Mouse (Mus musculus) ovary, adult 18-20 months (tissue): Measurements from ENCODE around the gene Rab8b.

ENCODE experiments used
- DNase-seq: peaks from one replicate; pipeline ENCODE4 v3.0.0; 2022; ENCODE audit warnings: low spot score, mixed read lengths

Gene Rab8b

DNA sequence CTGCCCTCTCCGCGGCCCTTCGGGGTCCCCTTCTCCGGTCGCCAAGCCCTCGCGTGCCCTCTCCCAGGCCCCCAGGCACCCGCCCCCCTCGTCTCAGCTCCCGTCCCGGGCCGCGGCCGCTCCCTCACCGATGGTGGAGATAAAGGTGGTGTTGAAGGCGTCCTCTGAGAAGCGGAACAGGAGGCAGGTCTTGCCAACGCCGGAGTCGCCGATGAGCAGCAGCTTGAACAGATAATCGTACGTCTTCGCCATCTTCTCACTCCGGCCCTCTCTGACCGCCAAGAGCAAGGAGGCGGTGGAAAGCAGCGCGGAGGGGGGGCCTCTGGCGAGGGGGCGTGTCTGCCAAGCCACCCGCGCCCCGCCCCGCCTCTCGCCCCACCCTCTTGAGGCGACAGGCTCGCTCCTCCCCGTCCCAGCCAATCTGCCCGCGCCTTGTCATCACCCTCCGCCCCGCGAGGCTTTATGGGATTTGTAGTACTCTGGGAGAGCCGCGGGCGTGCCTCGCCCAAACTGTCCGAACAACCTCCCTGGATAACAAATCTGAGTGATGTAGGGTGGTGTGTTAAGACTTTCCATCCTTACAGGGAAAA lies at the start of gene Rab8b:
Gene Rab8b, minus strand, starts transcription at position 306 of the 590 bp plus-strand sequence.
- peak; percentile 94 for DNase-seq

DNA sequence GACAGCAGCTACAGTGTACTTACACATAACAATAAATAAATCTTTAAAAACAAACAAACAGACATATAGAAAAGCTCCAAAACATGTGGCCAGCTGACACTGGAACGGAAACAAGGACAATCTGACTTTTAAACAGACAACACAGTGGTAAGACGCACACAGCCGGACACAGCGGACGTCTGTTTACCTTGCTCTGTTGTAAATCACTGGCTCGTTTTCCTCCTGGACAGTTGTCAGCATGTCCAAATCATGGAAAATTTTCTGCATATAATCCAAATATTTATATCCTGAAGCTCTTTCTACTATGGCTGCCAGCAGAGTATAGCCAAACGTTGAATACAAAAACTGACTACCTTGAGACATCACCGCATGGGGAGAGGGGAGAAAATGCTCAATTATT lies 48.0 kb upstream of the Rab8b start:
- no peak for DNase-seq

DNA sequence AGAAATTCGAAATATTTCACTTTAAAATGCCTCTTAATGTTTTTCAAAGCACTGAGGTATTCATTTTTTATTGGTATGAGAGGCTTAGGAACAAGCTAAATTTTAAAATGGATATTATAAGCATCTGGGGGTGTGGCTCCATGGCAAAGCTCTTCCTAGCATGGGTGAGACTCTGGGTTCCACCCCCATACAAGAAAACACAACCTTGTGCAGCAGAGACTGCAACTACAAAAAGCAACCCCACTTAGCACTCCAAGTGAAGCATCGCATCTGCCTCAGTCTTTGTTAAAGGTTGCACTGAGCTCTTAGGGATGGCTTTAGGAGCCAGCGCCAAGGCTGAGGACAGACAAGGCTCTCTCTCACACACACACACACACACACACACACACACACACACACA lies 42.0 kb upstream of the Rab8b start:
- no peak for DNase-seq

DNA sequence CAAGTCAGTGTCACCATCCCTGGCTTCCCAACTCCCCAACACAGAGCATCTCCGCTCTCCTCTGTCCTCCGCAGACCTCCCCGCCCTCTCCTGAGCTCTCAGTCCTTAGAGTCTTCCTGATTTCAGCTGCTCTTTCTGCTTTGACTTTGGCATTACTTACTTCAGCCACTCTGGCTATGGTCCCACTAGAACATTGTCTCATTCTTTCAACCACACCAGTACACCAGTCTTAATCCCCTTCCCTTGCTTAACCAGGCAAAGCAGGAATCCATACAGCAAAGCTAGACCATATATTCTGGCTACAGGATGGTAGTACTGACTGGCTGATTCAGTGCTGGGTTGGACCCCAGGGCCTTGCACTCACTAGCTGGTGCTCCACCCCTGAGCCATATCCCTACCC lies 38.0 kb upstream of the Rab8b start:
- no peak for DNase-seq

DNA sequence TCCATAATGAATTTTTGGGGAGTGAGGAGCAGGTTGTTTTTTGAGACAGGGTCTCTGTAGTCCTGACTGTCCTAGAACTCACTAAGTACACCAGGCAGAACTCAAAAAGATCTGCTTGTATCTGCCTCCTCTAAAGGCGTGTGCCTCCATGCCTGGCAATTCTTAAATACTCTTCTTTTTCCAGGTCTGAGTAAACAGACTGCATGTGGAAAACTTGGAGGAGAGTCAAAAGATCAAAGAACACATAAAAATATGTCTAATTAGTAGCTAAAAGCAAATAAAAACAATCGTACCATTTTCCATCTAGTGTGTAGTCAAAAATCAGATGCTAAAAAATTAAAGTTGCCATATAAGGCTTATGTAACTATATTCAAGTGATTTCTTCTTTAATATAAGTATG lies 33.4 kb upstream of the Rab8b start:
- DNase-seq, result no peak

DNA sequence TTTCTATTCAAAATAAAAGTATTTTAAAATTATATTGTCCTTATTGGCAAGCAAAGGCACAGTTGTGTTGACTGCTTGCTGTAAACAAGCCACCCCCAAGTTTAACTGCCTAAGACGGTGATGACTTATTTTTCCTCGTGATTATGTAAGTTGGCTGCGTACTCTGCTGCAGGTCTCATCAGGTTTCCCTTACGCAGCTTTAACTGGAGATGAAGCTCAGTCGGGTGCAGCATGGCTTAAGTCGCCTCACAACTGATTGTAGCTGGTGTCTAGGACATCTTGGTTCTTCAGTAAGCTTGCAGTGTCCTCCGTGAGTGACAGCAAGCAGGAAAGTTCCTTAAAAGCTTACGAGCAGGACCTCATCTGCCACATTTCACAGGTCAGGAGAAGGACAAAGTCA lies 32.8 kb upstream of the Rab8b start:
- DNase-seq, result no peak

DNA sequence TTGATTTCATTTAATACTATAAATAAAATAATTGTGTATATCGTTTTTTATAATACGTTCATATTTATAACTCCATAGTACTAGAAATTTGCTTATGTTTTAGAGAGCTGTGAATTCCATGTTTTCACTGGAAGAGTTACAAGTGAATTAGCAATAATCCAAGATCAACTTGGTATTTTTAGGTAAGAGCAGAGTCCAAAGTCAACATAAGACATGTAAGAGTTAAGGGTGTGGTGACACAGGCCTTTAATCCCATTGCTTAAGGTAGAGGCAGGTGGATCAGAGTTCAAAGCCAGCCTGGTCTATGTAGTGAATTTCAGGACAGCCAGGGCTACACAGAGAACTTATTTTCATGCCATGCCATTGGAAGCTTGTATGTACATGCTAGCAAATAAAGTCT lies 29.0 kb upstream of the Rab8b start:
- DNase-seq, result no peak

DNA sequence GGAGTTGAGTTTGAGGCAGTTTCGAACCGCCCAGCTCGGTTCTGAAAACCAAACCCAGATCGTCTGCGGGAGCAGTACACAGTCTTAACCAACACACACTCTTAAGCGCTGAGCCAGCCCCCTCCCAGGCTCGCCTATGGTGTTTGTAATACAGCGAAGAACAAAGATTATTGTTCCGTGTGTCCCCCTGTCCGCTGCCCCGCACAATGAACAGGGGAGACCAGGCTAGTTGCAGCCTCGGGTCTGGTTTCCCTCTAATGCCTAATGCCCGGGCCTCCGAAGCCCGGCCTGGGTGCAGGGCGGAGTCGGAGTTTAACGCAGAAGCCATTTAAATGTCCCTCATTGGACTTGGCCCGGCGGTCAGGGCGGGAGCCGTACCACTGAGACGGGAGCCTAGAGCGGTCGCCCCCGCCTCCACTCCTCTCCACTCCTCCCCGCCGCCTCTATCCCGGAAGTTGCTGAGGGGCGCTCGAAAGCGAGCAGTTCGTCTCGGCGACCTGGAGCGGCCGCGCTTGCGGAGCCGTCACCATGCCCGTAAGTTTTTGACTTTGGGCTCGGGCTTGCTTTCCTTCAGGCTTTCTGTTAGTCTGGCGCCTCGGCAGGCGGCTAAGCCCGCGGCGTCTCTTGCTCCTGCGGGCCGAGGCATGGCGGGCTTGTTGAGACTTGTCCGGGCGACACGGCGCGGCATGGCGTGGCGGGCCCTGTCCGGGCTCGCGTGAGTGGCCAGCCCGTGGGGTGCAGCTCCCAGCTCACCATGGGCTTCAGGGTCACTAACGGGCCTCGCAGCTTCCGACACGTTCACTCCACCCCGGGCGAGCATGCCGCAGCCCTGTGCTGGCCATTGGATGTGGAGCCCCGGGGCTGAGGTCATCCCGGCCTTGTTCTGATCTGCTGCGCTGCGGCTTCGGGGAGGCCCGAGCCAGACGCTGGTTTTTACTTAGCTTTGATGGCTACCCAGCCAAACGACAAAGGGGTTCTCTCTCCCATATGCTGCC lies 26.5 kb upstream of the Rab8b start, which contains the start of gene Rps27l:
Gene Rps27l, plus strand, starts transcription at position 440 of the 995 bp plus-strand sequence.
- DNase-seq, result peak; percentile 91

DNA sequence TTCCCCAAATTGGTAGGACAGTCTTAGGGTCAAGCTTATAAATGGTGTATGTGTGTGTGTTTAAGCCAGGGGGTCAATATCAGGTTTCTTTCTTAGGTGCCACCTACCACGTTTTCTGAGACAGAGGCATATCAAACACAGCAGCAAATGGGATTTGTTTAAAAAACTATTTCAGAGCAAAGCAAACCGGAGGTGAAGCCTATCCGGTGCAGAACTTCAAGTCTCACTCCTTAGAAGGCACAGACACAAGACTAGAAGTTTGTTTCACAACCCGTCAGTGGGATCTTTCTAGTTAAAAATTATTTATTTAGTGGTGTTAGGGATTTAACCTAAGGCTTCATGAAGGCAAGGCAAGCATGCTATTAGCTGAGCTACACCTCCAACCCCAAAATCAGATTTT lies 25.7 kb upstream of the Rab8b start:
- DNase-seq, result no peak

DNA sequence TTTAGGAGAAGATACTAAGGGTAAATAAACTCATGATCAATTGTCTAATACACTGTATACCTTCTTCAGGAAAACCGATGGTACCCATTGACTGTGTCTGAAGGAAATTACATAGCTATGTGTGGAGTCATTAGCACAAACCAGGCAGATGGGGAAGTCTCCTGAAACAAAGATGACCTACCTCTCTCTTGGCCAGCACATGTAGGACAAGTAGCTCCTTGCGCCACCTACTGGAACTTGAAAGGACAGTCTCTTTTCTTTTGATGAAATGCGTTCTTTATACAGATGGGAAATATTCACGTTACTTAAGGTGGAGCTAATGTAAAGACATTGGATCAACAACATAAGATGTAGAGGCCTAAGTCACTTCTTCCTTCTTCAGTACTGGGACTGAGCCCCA lies 19.3 kb upstream of the Rab8b start:
- no peak for DNase-seq

DNA sequence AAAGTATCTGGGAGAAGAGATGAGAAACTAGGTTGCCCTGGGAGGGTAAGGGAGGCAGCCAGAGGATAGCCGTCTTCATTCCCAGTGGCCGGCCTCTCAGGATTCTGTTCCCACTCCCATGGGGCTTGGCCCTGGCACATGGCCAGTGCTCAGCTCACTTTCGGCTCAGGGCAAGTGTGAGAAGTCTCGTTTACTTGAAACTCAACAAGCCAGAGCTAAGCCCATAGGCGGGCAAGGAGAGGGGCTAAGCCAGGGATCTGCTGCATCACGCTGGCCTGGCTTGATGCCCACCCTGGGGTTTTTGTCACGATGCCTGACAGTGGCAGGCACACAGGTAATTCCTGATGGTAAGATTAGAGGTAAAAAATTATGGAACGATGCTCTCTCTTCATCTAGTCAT lies 18.0 kb upstream of the Rab8b start:
- no peak for DNase-seq

DNA sequence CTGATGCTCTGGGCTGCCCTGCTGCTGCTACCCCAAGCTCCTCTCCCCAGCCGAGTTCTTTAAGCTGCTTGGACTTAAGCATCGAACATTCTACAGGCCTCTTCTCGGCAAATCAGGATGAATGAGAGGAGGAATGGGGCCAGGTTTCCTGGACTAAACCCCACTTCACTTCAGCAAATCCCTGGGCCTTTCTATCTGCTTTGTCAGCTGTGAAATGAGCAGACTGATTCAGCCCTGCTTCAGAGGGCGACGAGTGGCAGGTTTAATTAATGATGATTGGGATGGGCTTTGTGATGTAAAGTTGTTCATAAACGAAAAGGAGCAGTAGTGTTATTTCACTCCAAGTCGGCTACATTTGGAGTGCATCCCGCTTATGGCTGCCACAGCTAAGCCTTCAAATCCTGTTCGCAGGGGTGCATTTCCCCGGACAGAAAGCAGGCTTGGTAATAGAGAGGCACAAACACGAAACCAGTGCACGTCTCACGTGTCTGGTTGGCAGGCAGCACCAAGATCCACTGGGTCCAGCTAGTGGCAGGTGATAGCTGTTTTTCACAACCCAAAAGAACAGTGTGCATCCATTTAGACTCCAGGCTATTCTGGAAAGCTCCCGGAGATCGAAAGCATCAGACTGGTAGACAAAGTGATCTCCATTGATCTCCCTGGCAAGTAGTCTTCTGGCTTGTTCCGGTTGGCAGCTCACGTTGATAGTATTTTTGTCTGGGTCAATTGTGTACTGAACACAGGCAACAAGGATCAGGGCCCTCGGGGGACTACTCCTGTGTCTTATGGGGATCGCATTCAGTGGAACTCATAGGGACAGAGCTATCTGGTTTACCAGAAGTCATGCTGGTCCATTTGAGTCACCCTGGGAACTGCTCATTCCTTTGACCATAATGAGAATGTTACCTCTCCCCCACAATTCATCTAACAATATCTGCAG lies 14.7 kb upstream of the Rab8b start:
- no peak for DNase-seq

DNA sequence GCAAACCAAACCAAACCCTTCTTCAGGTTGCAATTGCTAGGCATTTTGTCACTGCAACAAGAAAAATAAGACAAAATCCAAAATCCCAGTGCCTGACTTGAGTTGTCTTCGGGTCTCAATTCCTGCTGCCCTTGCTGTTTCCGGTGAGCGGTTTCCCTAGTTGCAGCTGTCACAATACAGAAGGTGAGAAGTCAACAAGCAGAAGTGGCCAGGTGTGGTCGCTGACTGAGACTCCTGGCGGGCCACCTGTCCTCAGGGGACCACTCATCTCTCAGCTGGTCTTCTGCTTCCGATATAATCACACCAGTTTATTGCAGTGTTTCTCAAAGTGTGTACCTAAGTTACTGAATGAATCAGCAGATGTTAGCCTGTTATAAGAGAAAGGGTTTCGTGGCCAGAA lies 10.9 kb upstream of the Rab8b start:
- no peak for DNase-seq

DNA sequence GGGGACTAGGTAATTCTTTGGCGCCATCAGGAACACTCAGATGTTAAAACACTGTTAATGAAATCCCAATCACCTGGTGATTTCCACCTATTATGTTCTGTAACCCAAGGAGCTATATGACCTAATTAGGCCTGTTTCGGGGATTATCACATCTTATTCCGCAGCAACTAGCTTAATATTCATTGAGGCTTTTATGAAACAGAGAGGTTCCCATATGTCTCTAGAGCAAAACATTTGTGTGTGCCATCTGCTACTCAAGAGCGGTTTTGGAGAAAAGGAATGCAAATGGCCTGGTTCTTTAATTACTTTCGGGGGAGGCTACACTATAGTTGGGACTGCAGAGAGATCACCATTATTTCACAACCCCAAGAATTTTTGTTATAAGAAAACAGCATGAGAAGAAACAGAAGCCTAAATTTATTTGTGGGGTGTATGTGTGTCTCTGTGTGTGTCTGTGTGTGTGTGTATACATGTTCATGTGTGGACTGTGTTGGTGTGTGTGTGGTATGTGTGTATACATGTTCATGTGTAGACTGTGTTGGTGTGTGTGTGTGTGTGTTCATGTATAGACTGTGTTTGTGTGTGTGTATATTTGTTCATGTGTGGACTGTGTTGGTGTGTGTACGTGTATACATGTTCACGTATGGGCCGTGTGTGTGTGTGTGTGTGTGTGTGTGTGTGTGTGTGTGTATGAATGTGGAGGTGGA lies 8.4 kb upstream of the Rab8b start:
- DNase-seq, result no peak

DNA sequence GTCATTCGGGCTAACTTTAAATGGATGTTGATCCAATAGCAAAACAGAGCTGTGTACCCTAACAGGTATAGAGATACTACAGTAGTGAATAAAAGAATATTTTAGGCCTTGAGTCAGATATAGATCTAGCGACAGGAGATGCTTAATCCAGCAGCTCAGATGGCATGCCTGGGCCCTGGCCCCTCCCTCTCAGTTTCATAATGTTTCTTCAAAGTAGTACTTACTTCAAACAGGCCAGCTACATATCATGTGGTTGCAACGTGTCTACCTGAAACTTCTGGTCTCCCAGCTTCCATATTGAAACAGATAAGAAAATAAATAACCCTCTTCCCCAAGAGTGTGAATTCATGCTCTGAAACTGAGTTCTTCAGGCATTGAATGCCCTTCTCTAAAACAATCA lies 6.4 kb upstream of the Rab8b start:
- DNase-seq, result no peak

DNA sequence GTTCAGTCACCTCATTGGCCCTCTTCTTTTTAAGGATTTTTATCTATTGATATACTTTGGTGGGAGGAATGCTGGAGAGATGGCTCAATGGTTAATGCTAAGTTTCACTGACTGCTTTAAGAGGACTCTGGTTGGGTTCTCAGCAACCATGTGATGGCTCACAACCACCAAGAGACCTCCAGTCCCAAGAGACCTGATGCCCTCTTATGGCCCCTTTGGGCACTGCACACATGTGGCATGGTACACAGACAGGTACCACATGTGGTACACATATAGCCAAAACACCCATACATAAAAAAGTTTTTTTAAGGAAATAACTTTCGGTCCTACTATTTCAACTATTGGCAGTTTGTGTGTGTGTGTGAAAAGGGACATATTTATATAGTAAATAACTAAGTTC lies 2.6 kb upstream of the Rab8b start:
- no peak for DNase-seq

DNA sequence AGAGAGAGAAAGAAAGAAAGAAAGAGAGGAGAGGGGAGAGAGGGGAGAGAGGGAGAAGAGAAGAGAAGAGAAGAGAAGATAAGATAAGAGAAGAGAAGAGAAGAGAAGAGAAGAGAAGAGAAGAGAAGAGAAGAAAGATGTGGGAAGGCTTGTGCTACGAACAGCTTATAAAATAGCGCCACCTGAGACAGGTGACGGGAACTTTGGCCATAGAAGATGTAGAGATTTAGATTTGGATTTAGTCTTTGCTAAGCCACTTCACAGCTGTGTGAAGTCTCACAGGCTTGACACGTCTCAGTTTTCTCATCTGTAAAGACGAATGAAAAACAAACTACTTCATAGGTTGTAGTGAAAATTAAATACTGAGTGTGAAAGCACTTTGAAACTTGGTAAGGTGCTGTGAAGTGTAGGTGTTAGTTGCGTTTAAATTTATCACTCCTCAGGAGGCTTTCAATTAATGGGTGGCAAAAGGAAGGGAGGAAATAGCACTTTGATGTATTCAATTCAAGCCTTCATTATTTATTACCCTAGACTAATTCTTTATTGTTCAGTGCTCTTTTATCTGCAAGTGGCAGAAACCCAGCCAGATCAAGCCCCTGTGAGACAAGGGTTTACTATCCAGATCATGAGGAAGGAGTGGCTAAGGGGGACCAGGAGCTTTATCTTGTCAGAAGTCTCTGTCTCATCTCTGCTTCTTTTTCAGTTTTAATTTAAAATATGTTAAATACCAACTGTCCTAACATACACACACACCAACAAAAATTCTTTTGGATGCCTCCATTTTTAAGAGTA lies 1.2 kb upstream of the Rab8b start:
- DNase-seq, result no peak

DNA sequence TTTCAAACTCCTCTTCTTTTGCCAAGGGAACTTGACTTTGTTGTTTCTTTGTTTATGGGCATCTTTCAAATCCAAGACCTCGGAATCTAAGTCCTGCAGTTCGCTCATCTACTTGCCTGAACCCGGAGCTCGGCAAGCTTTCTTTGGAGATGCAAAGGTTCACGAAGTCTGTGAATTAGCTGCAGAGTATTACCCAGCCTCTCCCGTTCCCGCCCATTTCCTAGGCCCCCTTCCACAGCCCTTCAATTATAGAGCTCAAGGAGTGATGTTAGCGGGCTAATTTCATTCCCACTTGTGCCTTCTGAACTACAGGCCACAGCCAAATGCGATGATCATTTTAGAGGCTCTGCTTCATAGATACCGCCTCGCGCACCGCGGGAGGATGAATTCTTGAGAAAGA lies 494 bp upstream of the Rab8b start:
- DNase-seq, result no peak

DNA sequence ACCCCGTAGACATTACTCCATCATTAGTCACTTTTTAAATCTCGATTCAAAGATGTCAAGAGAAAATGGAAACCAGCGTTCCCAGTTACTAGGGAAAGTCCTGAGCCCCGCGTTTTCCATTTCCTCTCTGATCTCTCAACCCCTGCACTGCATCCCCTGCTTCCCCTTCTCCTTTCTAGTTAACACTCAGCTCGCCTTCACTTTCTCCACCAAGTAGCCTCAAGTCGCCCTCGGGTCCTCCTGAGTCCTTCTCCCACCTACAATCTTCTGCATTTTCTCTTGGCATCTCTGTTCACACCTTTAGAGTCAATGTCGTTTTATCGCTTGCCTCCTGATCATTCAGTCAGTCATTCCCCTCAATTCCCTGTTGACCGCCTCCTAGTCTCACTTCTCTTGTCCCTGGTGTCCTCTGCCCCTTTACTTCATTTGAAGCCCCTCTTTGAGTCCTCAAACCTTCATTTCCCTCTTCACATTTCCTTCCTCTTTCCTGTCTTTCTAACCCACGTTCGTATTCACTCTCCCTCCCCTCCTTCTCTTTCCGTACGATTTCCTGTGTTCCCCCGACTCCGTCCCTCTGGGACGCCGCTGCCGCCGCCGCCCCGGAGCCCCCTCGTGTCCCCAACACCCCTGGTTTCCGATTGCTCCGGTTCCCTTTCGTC lies 686 bp downstream of the Rab8b start:
- DNase-seq, result no peak

DNA sequence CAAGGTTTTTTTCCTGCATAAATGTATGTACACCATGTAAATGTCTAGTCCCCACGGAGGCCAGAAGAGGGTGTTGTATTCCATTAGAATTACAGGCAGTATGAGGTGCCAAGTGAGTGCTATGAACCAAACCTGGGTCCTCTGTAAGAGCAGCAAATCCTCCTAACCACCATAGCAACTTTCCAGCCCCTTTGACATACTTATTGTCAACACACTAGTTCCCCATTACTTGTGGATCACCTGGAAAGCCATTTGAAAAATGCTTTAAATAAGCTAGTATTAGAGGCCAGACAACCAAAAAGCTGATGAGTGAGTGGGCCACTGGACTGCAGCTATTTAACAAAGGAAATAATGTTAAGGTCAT lies 1.6 kb downstream of the Rab8b start:
- no peak for DNase-seq
